Mouse (Mus musculus): Measurements from ENCODE around the gene Pkig.
"Not testable (repeated sequence)": the region's sequence is repeated elsewhere in the genome, so short reads cannot be mapped to it uniquely, and the experiment has no call there.

Pkig gene

GRCm38 (mm10) chr2:163682344-163682743 lies 24.2 kb downstream of the Pkig start:
- no peak for DNase-seq (ENCODE audit: extremely low read depth, low read depth)

DNA sequence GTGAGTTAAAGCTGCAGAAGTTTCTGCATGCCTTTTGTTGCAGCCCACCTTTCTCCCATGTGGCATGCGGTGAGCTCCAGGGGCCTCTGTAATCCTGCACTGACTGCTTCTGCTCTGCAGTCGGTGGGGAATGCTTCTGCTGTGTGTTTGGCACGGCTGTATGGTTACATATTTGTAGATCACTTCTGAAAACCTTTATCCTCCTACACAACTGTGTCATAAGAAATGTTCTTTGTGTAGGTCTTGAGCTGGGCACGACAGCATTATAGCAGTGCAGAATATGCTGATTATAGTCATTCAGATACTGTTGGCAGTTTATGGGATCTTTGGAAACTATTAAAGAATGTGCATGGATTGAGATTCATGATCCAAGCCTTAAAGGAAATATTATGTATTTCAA lies 27.1 kb downstream of the Pkig start:
- no peak for DNase-seq (ENCODE audit: extremely low read depth, low read depth)

DNA sequence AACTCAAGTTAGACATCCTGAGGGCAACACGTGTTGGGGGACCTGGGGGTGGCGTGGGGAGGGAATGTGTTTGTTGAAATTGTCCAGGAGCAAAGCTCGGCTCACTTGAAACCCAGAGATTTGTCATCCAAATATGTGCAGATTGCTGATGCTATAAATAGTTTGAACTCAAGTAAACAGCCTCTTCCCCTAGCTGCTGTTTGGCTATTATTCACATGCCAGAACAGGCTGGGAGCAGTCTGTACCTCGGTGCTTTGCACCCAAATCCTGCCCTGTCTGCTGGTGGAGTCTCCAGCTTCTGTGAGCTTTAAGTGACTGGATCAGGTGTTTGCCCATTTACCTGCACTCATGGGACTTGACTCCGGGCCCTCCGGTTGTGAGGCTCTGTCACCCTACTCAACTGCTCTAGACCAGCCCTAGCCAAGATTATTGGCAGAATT lies 27.6 kb downstream of the Pkig start:
- DNase-seq (ENCODE audit: extremely low read depth, low read depth): no peak

DNA sequence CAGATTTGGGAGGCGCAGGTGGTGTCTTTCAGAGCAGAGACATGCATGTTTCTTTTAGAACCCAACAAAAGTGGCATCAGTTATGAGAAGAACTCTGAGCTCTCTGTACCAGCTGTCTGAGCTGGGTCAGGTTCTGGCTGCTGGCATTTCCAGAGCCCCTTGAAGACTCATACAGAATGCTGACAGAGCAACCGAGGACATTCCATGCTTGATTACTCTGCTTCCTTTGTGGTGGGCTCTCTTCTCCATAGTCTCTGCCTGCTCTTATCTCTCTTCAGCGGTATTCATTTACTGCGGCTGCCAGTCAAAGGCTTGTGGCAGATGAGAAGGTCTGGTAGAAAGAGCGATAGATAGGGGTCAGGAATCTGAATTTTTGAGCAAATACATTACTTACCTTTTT lies 28.0 kb downstream of the Pkig start:
- no peak for DNase-seq (ENCODE audit: extremely low read depth, low read depth)

- no peak for DNase-seq (ENCODE audit: extremely low read depth, low read depth)
These were observed 28.7 kb downstream of the Pkig start for GRCm38 (mm10) chr2:163686886-163687285.

- DNase-seq (ENCODE audit: extremely low read depth, low read depth): not testable (repeated sequence)
These were observed 30.2 kb downstream of the Pkig start for GRCm38 (mm10) chr2:163688377-163688776.

DNA sequence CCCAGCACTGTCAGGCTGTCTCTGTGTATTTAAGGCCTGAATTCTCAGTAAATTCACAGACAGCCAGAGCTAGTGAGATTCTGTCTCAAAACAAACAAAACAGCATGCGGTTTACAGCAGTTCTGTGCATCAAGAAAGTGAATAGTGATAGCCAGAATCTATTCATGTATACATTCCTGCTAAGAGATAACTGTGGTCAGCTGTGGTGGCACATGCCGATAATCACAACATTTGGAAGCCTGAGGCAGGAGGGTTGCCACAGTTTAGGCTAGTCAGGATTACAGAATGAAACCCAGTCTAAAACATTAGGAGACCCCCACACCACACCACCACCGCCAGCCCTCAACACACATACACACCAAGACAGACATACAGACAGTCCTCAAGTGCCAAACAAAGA lies 31.6 kb downstream of the Pkig start:
- no peak for DNase-seq (ENCODE audit: extremely low read depth, low read depth)

GRCm38 (mm10) chr2:163690409-163691304 lies 32.5 kb downstream of the Pkig start:
- no peak for DNase-seq (ENCODE audit: extremely low read depth, low read depth)

DNA sequence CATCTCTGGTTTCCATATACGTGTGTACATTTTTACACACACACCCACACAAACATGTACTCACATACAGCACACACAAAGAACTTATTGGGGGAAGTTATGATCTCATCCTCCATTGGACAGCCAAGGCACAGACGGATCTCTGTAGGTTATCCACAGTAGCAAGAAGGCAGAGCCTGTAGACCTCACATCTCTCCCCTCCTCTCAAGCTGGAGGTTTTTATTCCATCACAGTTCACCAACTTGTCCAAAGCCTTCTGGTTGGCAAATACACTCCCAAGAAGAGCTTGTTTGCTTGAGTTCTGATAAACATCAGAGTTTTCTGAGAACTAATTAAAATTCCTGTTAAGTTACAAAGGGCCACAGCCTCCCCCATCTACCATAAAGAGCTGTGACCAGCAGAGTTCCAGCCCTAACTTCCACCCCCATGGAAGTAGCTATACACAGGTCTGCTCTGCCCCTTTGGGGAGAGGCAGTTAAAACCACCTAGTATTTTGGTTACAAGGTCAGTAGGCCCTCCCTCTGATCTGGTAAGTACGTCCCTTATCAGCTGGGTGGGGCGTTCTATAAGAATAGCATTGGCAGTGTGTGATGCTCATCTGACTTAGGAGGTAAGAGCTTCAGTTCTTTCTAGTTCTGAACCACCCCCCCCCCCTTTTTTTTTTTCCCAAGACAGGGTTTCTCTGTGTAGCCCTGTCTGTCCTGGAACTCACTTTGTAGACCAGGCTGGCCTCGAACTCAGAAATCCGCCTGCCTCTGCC lies 33.8 kb downstream of the Pkig start:
- DNase-seq (ENCODE audit: extremely low read depth, low read depth): peak; percentile 69

GRCm38 (mm10) chr2:163692873-163693612 lies 34.9 kb downstream of the Pkig start:
- DNase-seq (ENCODE audit: extremely low read depth, low read depth): peak; percentile 67

- no peak for DNase-seq (ENCODE audit: extremely low read depth, low read depth)
These were observed 35.6 kb downstream of the Pkig start for GRCm38 (mm10) chr2:163693716-163694314.

DNA sequence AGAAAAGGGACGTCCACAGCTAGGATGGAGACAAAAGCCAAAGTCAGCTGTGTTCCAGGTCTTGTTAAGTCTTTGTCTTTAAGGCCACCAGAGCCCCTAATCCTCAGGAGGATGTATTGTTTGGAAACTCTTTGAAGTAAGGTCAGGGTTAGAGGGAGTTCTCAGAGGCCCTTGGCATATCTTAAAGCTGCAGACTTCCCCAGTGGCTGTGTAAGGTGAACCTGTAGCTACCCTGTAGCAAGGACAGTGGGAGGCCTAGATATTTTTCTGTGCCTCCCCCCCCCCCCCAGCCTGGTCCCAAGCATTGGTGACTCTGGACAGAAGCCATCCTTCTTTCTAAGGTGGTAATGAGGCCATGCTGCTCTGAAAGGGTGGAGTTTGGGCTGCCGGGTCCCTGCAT lies 38.6 kb downstream of the Pkig start:
- DNase-seq (ENCODE audit: extremely low read depth, low read depth): no peak

DNA sequence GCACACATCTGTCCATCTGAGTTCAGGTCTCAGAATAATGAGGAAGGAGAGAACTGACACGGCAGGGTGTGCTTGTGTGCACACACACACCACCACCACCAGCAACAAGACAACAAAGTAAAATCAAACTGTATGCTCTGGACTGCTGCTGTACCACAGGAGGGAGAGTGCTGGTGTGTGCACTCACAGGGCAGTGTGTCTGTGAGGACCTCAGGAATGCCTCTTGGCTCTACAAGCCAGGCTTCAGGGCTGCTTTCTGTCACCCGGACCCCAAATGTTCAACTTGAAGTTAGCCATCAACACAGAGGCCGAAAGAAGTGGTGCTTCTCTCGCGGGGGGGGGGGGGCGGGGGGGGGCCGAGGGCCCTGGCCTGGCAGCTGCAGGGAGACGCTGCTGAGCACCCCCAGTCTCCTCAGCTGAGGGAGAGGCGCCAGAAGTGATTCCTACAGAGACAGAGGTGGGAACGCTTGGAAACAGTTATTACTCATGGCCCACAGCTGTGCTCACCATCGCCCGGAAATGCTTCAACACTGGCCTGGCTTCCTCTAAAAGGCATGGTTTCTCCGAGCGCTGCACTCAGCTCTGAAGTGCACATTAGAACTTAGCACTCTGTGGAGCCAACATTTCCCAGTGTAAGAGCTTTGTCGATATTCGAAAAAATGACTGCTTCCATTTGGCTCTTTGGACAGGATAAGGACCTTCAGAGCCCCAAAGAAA lies 39.7 kb downstream of the Pkig start:
- DNase-seq (ENCODE audit: extremely low read depth, low read depth): no peak

- no peak for DNase-seq (ENCODE audit: extremely low read depth, low read depth)
These were observed 41.0 kb downstream of the Pkig start for GRCm38 (mm10) chr2:163699078-163699780.

GRCm38 (mm10) chr2:163702431-163702830 lies 44.2 kb downstream of the Pkig start:
- DNase-seq (ENCODE audit: extremely low read depth, low read depth): no peak

GRCm38 (mm10) chr2:163702921-163703320 lies 44.7 kb downstream of the Pkig start:
- peak; percentile 48 for DNase-seq (ENCODE audit: extremely low read depth, low read depth)

GRCm38 (mm10) chr2:163703599-163704260 lies 45.5 kb downstream of the Pkig start:
- no peak for DNase-seq (ENCODE audit: extremely low read depth, low read depth)

DNA sequence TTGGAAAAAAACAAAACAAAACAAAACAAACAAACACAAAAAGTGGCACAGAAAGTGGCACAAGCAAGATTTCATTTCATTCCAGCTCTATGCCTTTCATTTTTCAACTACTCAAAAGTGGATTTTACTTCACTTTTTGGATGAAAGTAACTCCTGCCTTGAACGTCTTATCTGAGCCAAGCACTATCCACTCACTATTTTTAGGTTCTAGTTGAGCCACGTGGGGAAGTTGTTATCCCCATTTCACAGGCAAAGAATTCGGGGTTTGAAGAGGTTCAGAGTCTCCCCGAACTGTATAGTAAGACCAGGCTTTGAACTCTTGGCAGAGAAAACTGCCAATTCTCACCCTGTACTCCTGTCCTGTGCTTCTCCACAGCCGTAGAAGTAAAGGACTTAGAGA lies 50.1 kb downstream of the Pkig start:
- peak; percentile 62 for DNase-seq (ENCODE audit: extremely low read depth, low read depth)

DNA sequence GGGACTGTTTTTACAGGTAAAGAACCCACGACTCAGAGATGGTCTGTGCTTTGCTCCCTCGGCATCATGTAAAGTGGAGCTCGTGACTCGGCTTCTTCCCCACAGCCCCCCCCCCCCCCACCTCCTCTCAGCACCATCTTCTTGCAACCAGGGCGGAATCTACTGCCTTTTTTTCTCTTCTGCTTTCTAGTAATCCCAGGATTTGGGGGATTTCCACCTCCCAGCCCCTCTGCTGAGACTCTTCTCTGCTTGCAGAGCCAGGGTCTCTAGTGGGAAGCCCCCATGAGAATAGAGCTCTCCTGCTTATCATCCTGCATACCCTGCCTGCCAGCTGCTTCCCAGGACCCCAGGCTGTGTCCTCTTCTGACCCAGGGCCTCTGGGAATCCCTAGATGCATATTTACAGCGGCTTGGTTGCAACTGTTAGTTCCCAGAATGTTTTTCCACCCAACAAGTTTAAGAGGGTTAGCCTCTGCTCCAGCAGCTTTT lies 50.6 kb downstream of the Pkig start:
- no peak for DNase-seq (ENCODE audit: extremely low read depth, low read depth)
